Mouse (Mus musculus) Muller cell, postnatal 12 days (primary cell): Measurements from ENCODE around the gene Bzw1.

Experiments used
- DNase-seq: peaks from one replicate; pipeline ENCODE4 v3.0.0-alpha.2; 2015; ENCODE audit errors: inconsistent ontology term

The Bzw1 gene

GRCm38 (mm10) chr1:58396179-58396578 is 3.5 kb downstream of the Bzw1 start:
- no peak for DNase-seq

- DNase-seq, result no peak
Measured at GRCm38 (mm10) chr1:58397731-58398130, 5.0 kb downstream of the Bzw1 start.

GRCm38 (mm10) chr1:58401396-58401795 is 8.7 kb downstream of the Bzw1 start:
- DNase-seq, result no peak

GRCm38 (mm10) chr1:58403745-58404144 is 11.0 kb downstream of the Bzw1 start:
- DNase-seq, result no peak

- no peak for DNase-seq
Measured at GRCm38 (mm10) chr1:58407321-58407720, 14.6 kb downstream of the Bzw1 start.

- DNase-seq, result no peak
Measured at GRCm38 (mm10) chr1:58408141-58408540, 15.4 kb downstream of the Bzw1 start.

GRCm38 (mm10) chr1:58409553-58410197 is 17.0 kb downstream of the Bzw1 start:
- DNase-seq, result no peak

GRCm38 (mm10) chr1:58410198-58410588 is 17.5 kb downstream of the Bzw1 start:
- DNase-seq, result no peak

GRCm38 (mm10) chr1:58410776-58411175 is 18.1 kb downstream of the Bzw1 start:
- DNase-seq, result no peak

- DNase-seq, result no peak
Measured at GRCm38 (mm10) chr1:58415442-58415841, 22.7 kb downstream of the Bzw1 start.

GRCm38 (mm10) chr1:58416048-58416447 is 23.4 kb downstream of the Bzw1 start:
- DNase-seq, result no peak

- no peak for DNase-seq
Measured at GRCm38 (mm10) chr1:58420032-58420431, 27.3 kb downstream of the Bzw1 start.

GRCm38 (mm10) chr1:58420961-58421360 is 28.3 kb downstream of the Bzw1 start:
- DNase-seq, result no peak

- peak; percentile 46 for DNase-seq
Measured at GRCm38 (mm10) chr1:58422879-58423278, 30.2 kb downstream of the Bzw1 start.

- peak; percentile 96 for DNase-seq
Measured at GRCm38 (mm10) chr1:58423371-58424248, 30.9 kb downstream of the Bzw1 start, which contains the start of gene Clk1. TSS of gene Clk1 (minus strand) at chr1:58424066.

GRCm38 (mm10) chr1:58424551-58424950 is 31.9 kb downstream of the Bzw1 start:
- no peak for DNase-seq

- no peak for DNase-seq
Measured at GRCm38 (mm10) chr1:58444691-58445090, 52.0 kb downstream of the Bzw1 start.

- peak; percentile 89 for DNase-seq
Measured at GRCm38 (mm10) chr1:58445143-58445722, 52.5 kb downstream of the Bzw1 start, which contains the start of the genes Nif3l1 and Ppil3. TSS of gene Nif3l1 (plus strand) at chr1:58445151. TSS of gene Ppil3 (minus strand) at chr1:58445486.

- DNase-seq, result no peak
Measured at GRCm38 (mm10) chr1:58445861-58446260, 53.2 kb downstream of the Bzw1 start.

- no peak for DNase-seq
Measured at GRCm38 (mm10) chr1:58447766-58448165, 55.1 kb downstream of the Bzw1 start.

- DNase-seq, result no peak
Measured at GRCm38 (mm10) chr1:58448396-58448795, 55.7 kb downstream of the Bzw1 start.

GRCm38 (mm10) chr1:58454316-58454715 is 61.6 kb downstream of the Bzw1 start:
- no peak for DNase-seq
